Mouse (Mus musculus): ENCODE data around the gene Ryr3.

GRCm38 (mm10) chr2:113123476-113123875, 93.4 kb downstream of the Ryr3 start:
- TF ChIP-seq CTCF (IDR thresholded peaks at IDR 0.05; ENCODE audit: low read depth, low read length) (no peak), GATA2 (IDR thresholded peaks at IDR 0.05; ENCODE audit: borderline replicate concordance, low read depth, low read length) (no peak), TAL1 (conservative IDR thresholded peaks at IDR 0.05; ENCODE audit: low read depth, low read length) (no peak), GATA1 (IDR thresholded peaks at IDR 0.05; ENCODE audit: borderline replicate concordance, low read length) (no peak), POLR2AphosphoS5 (IDR thresholded peaks at IDR 0.05; ENCODE audit: insufficient replicate concordance, low read depth, low read length) (no peak)

Data from G1E (cell line).